18 mouse cellular contexts compared by ENCODE assay signal in genomic region chr14:46461960-46462359, GRCm38 (mm10).
"Had no signal": no experiment of that assay in that cellular context is flagged by ENCODE, and none has a peak within 500 bp of the region (broad histone marks: within the 10 kb centered on the region; RNA-seq: fewer than 3 reads in every experiment).

No protein-coding gene starts in this region.

- DNase-seq: lung, adult 18-20 months; lung, embryonic 14.5 days; lung, postnatal 10 days; lung, postnatal 4 days; retina, postnatal 1 day; right cerebral cortex, adult 18-20 months; right cerebral cortex, postnatal 25 days; right cerebral cortex, postnatal 4 days; spleen, adult 18-20 months; thymus, adult 18-20 months; thymus, postnatal 14 days; thymus, postnatal 36 days had no signal

- H3K27ac ChIP-seq: midbrain, embryonic 10.5 days; midbrain, embryonic 13.5 days; neural tube, embryonic 13.5 days; neural tube, embryonic 15.5 days had no signal

- H3K4me2 ChIP-seq: lung, embryonic 14.5 days; midbrain, embryonic 13.5 days; neural tube, embryonic 13.5 days; neural tube, embryonic 15.5 days had no signal

- H3K36me3 ChIP-seq: midbrain, embryonic 10.5 days; midbrain, embryonic 13.5 days; neural tube, embryonic 13.5 days; neural tube, embryonic 15.5 days had no signal

- ATAC-seq: midbrain, embryonic 13.5 days; midbrain, embryonic 16.5 days had no signal

- H3K4me1 ChIP-seq: midbrain, embryonic 10.5 days; midbrain, embryonic 13.5 days; neural tube, embryonic 13.5 days had no signal

- H3K4me3 ChIP-seq: midbrain, embryonic 10.5 days; midbrain, embryonic 13.5 days; myocyte; neural tube, embryonic 13.5 days; neural tube, embryonic 15.5 days had no signal

- H3K27me3 ChIP-seq: midbrain, embryonic 13.5 days; neural tube, embryonic 13.5 days; neural tube, embryonic 15.5 days had no signal

- H3K9me3 ChIP-seq: midbrain, embryonic 10.5 days; midbrain, embryonic 13.5 days; neural tube, embryonic 13.5 days; neural tube, embryonic 15.5 days had no signal

- H3K9ac ChIP-seq: lung, embryonic 14.5 days; midbrain, embryonic 13.5 days; neural tube, embryonic 13.5 days; neural tube, embryonic 15.5 days had no signal
